Mouse (Mus musculus): ENCODE results near the gene Rnf115. TPM values are rescaled to one million over a fixed set of nuclear protein-coding genes. Genes with fewer than 3 reads are reported as not detected.

Gene Rnf115
- polyA plus RNA-seq, 1 experiment from 2014 or later: 59.8 TPM

GRCm38 (mm10) chr3:96814342-96814741, 86.9 kb downstream of the Rnf115 start:
- H3K9ac ChIP-seq (replicated peaks; ENCODE audit: low read depth, low read length): no peak overlapping the region
- no peak overlapping the region for H3K4me3 ChIP-seq (replicated peaks; ENCODE audit: low read length)
- no peaks in the 10 kb centered on the region for H3K9me3 ChIP-seq (ENCODE audit: control insufficient read depth, low read length)
- H3K27ac ChIP-seq (ENCODE audit: low read length): no peak overlapping the region
- no peaks in the 10 kb centered on the region for H3K36me3 ChIP-seq (ENCODE audit: control insufficient read depth, insufficient read depth)
- 67% methylated on average over 6 of the region's 6 CpGs for WGBS
- no peak overlapping the region for H3K4me2 ChIP-seq (ENCODE audit: low read length)
- H3K27me3 ChIP-seq (replicated peaks; ENCODE audit: control insufficient read depth, insufficient read depth, low read length): no peaks in the 10 kb centered on the region
- no peaks in the 10 kb centered on the region for H3K4me1 ChIP-seq (replicated peaks; ENCODE audit: control insufficient read depth, insufficient read depth, low read length)
- ATAC-seq: no peak

GRCm38 (mm10) chr3:96820116-96820915, 92.9 kb downstream of the Rnf115 start:
- WGBS: 88% methylated on average over 6 of the region's 6 CpGs

GRCm38 (mm10) chr3:96821581-96821980, 94.1 kb downstream of the Rnf115 start:
- Histone ChIP-seq H3K4me1 (replicated peaks; ENCODE audit: control insufficient read depth, insufficient read depth, low read length) (no peaks in the 10 kb centered on the region), H3K27me3 (replicated peaks; ENCODE audit: control insufficient read depth, insufficient read depth, low read length) (no peaks in the 10 kb centered on the region), H3K4me2 (ENCODE audit: low read length) (no peak overlapping the region), H3K27ac (ENCODE audit: low read length) (no peak overlapping the region), H3K4me3 (replicated peaks; ENCODE audit: low read length) (no peak overlapping the region), H3K9ac (replicated peaks; ENCODE audit: low read depth, low read length) (no peak overlapping the region), H3K36me3 (ENCODE audit: control insufficient read depth, insufficient read depth) (no peaks in the 10 kb centered on the region), H3K9me3 (ENCODE audit: control insufficient read depth, low read length) (no peaks in the 10 kb centered on the region)
- no peak for ATAC-seq
- WGBS: 81% methylated on average over 4 of the region's 4 CpGs

More at GRCm38 (mm10) chr3:96820116-96820915, 92.9 kb downstream of the Rnf115 start:
- H3K4me2 ChIP-seq (ENCODE audit: low read length): no peak overlapping the region
- H3K36me3 ChIP-seq (ENCODE audit: control insufficient read depth, insufficient read depth): no peaks in the 10 kb centered on the region
- ATAC-seq: no peak
- H3K9me3 ChIP-seq (ENCODE audit: control insufficient read depth, low read length): no peaks in the 10 kb centered on the region
- H3K27me3 ChIP-seq (replicated peaks; ENCODE audit: control insufficient read depth, insufficient read depth, low read length): no peaks in the 10 kb centered on the region
- H3K9ac ChIP-seq (replicated peaks; ENCODE audit: low read depth, low read length): no peak overlapping the region
- no peaks in the 10 kb centered on the region for H3K4me1 ChIP-seq (replicated peaks; ENCODE audit: control insufficient read depth, insufficient read depth, low read length)
- no peak overlapping the region for H3K4me3 ChIP-seq (replicated peaks; ENCODE audit: low read length)
- no peak overlapping the region for H3K27ac ChIP-seq (ENCODE audit: low read length)

- ATAC-seq: no peak
- Histone ChIP-seq H3K27ac (ENCODE audit: low read length) (no peak overlapping the region), H3K4me2 (ENCODE audit: low read length) (no peak overlapping the region), H3K27me3 (replicated peaks; ENCODE audit: control insufficient read depth, insufficient read depth, low read length) (no peaks in the 10 kb centered on the region), H3K4me1 (replicated peaks; ENCODE audit: control insufficient read depth, insufficient read depth, low read length) (peaks cover 4% of the 10 kb centered on the region; the same call in 1 of the 2 replicates), H3K36me3 (ENCODE audit: control insufficient read depth, insufficient read depth) (no peaks in the 10 kb centered on the region), H3K9ac (replicated peaks; ENCODE audit: low read depth, low read length) (no peak overlapping the region), H3K9me3 (ENCODE audit: control insufficient read depth, low read length) (no peaks in the 10 kb centered on the region), H3K4me3 (replicated peaks; ENCODE audit: low read length) (no peak overlapping the region)
- 70% methylated on average over 3 of the region's 3 CpGs for WGBS
These were observed 96.2 kb downstream of the Rnf115 start for GRCm38 (mm10) chr3:96823701-96824100.

- peaks cover 4% of the 10 kb centered on the region; the same call in 1 of the 2 replicates for H3K4me1 ChIP-seq (replicated peaks; ENCODE audit: control insufficient read depth, insufficient read depth, low read length)
- no peak overlapping the region for H3K27ac ChIP-seq (ENCODE audit: low read length)
- H3K4me3 ChIP-seq (replicated peaks; ENCODE audit: low read length): no peak overlapping the region
- no peak for ATAC-seq
- no peaks in the 10 kb centered on the region for H3K36me3 ChIP-seq (ENCODE audit: control insufficient read depth, insufficient read depth)
- H3K27me3 ChIP-seq (replicated peaks; ENCODE audit: control insufficient read depth, insufficient read depth, low read length): no peaks in the 10 kb centered on the region
- H3K9me3 ChIP-seq (ENCODE audit: control insufficient read depth, low read length): no peaks in the 10 kb centered on the region
- no peak overlapping the region for H3K9ac ChIP-seq (replicated peaks; ENCODE audit: low read depth, low read length)
- WGBS: 70% methylated on average over 12 of the region's 12 CpGs
- H3K4me2 ChIP-seq (ENCODE audit: low read length): no peak overlapping the region
These were observed 97.2 kb downstream of the Rnf115 start for GRCm38 (mm10) chr3:96824614-96825013.

GRCm38 (mm10) chr3:96825261-96825660, 97.8 kb downstream of the Rnf115 start:
- peaks cover 4% of the 10 kb centered on the region; the same call in 1 of the 2 replicates for H3K4me1 ChIP-seq (replicated peaks; ENCODE audit: control insufficient read depth, insufficient read depth, low read length)
- 43% methylated on average over 11 of the region's 11 CpGs for WGBS
- H3K9me3 ChIP-seq (ENCODE audit: control insufficient read depth, low read length): no peaks in the 10 kb centered on the region
- H3K9ac ChIP-seq (replicated peaks; ENCODE audit: low read depth, low read length): no peak overlapping the region
- H3K27ac ChIP-seq (ENCODE audit: low read length): no peak overlapping the region
- no peaks in the 10 kb centered on the region for H3K27me3 ChIP-seq (replicated peaks; ENCODE audit: control insufficient read depth, insufficient read depth, low read length)
- H3K4me2 ChIP-seq (ENCODE audit: low read length): no peak overlapping the region
- no peaks in the 10 kb centered on the region for H3K36me3 ChIP-seq (ENCODE audit: control insufficient read depth, insufficient read depth)
- no peak overlapping the region for H3K4me3 ChIP-seq (replicated peaks; ENCODE audit: low read length)
- no peak for ATAC-seq

GRCm38 (mm10) chr3:96828308-96828864, 100.9 kb downstream of the Rnf115 start:
- H3K27ac ChIP-seq (ENCODE audit: low read length): no peak overlapping the region
- peak overlapping the region; percentile 1; the same call in 1 of the 2 replicates for H3K9ac ChIP-seq (replicated peaks; ENCODE audit: low read depth, low read length)
- no peaks in the 10 kb centered on the region for H3K27me3 ChIP-seq (replicated peaks; ENCODE audit: control insufficient read depth, insufficient read depth, low read length)
- 0 out of 2 replicates have a peak, but pooled peaks have one; percentile 31 for ATAC-seq
- H3K4me1 ChIP-seq (replicated peaks; ENCODE audit: control insufficient read depth, insufficient read depth, low read length): peaks cover 4% of the 10 kb centered on the region; the same call in 1 of the 2 replicates
- 26% methylated on average over 15 of the region's 15 CpGs for WGBS
- no peak overlapping the region for H3K4me3 ChIP-seq (replicated peaks; ENCODE audit: low read length)
- no peak overlapping the region for H3K4me2 ChIP-seq (ENCODE audit: low read length)
- H3K36me3 ChIP-seq (ENCODE audit: control insufficient read depth, insufficient read depth): no peaks in the 10 kb centered on the region
- no peaks in the 10 kb centered on the region for H3K9me3 ChIP-seq (ENCODE audit: control insufficient read depth, low read length)

- no peak for ATAC-seq
- WGBS: 61% methylated on average over 1 of the region's 1 CpGs
These were observed 101.5 kb downstream of the Rnf115 start, which contains the start of the genes Pdzk1 and Cd160 for GRCm38 (mm10) chr3:96828984-96829383. TSS of gene Pdzk1 (plus strand) at chr3:96829284. TSS of gene Cd160 (minus strand) at chr3:96829351.

GRCm38 (mm10) chr3:96829856-96830255, 102.4 kb downstream of the Rnf115 start:
- Histone ChIP-seq H3K9ac (replicated peaks; ENCODE audit: low read depth, low read length) (no peak overlapping the region), H3K36me3 (ENCODE audit: control insufficient read depth, insufficient read depth) (no peaks in the 10 kb centered on the region), H3K4me1 (replicated peaks; ENCODE audit: control insufficient read depth, insufficient read depth, low read length) (peaks cover 4% of the 10 kb centered on the region; the same call in 1 of the 2 replicates), H3K4me3 (replicated peaks; ENCODE audit: low read length) (no peak overlapping the region), H3K4me2 (ENCODE audit: low read length) (no peak overlapping the region), H3K27ac (ENCODE audit: low read length) (no peak overlapping the region), H3K27me3 (replicated peaks; ENCODE audit: control insufficient read depth, insufficient read depth, low read length) (no peaks in the 10 kb centered on the region), H3K9me3 (ENCODE audit: control insufficient read depth, low read length) (no peaks in the 10 kb centered on the region)
- 82% methylated on average over 10 of the region's 10 CpGs for WGBS
- ATAC-seq: no peak

More at GRCm38 (mm10) chr3:96828984-96829383, 101.5 kb downstream of the Rnf115 start, which contains the start of the genes Pdzk1 and Cd160:
- Histone ChIP-seq H3K27ac (ENCODE audit: low read length) (no peak within 1 kb of the TSS), H3K4me2 (ENCODE audit: low read length) (no peak within 1 kb of the TSS), H3K4me3 (replicated peaks; ENCODE audit: low read length) (no peak within 1 kb of the TSS), H3K9me3 (ENCODE audit: control insufficient read depth, low read length) (no peaks in the 10 kb centered on the region), H3K27me3 (replicated peaks; ENCODE audit: control insufficient read depth, insufficient read depth, low read length) (no peaks in the 10 kb centered on the region), H3K4me1 (replicated peaks; ENCODE audit: control insufficient read depth, insufficient read depth, low read length) (peaks cover 4% of the 10 kb centered on the region; the same call in 1 of the 2 replicates), H3K36me3 (ENCODE audit: control insufficient read depth, insufficient read depth) (no peaks in the 10 kb centered on the region), H3K9ac (replicated peaks; ENCODE audit: low read depth, low read length) (peak within 1 kb of the TSS; percentile 1; the same call in 1 of the 2 replicates)

Measured in forebrain, embryonic 16.5 days (tissue).